Mouse (Mus musculus): ENCODE data around the gene Akap13. TPM values are rescaled to one million over a fixed set of nuclear protein-coding genes. Genes with fewer than 3 reads are reported as not detected.
"Not testable (repeated sequence)": the region's sequence is repeated elsewhere in the genome, so short reads cannot be mapped to it uniquely, and the experiment has no call there.

The Akap13 gene
- total RNA-seq, 4 experiments from 2014 or later = 21.0 to 24.6 (median 21.5) TPM

GRCm38 (mm10) chr7:75791092-75791837 is 335.9 kb downstream of the Akap13 start:
- DNase-seq (ENCODE audit: low spot score in 2 of 2) = not testable (repeated sequence)

- DNase-seq (ENCODE audit: low spot score in 2 of 2) = no peak
These were observed 337.8 kb downstream of the Akap13 start for GRCm38 (mm10) chr7:75793091-75793490.

GRCm38 (mm10) chr7:75793654-75794335 is 338.5 kb downstream of the Akap13 start:
- no peak for DNase-seq (ENCODE audit: low spot score in 2 of 2)

GRCm38 (mm10) chr7:75795106-75795505 is 339.8 kb downstream of the Akap13 start:
- DNase-seq (ENCODE audit: low spot score in 2 of 2) = no peak

DNA sequence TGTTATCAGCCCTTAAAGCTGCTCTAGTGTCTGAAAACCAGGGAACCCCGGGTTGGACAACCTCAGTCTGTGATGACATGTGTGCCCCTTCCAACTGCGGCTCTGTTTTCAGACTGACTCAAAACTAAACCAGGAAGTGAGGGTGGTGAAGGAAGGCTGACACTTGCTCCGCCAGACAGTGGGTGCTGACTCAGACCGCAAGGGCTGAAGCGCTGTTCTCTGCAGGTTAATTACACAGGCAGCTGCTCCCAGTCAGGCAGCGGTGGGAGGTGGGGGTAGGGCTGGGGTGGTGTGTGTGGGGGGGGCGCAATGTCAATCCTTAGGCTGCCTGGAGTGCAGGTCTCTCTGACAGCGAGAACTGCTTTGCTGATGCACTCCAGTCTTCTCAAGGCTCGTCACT is 341.1 kb downstream of the Akap13 start:
- no peak for DNase-seq (ENCODE audit: low spot score in 2 of 2)

DNA sequence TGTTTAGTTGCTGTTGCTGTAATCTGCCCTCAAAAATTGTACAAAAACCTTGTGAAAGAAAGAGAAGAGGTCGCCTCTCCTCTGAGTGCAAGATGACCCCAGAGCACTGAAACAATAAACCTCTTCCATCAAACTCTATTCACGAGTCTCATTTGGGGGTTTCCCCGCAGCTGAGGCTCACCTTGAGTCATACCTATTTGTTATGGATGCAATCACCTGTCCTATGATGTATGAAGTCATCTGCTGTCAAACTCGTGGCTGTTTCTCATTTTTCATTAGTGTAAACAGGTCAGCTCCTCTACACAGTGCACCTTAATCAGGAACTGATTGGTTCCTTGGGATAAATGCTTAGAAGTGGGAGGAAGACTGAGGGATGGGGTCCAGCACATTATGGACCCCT is 345.2 kb downstream of the Akap13 start:
- no peak for DNase-seq (ENCODE audit: low spot score in 2 of 2)

DNA sequence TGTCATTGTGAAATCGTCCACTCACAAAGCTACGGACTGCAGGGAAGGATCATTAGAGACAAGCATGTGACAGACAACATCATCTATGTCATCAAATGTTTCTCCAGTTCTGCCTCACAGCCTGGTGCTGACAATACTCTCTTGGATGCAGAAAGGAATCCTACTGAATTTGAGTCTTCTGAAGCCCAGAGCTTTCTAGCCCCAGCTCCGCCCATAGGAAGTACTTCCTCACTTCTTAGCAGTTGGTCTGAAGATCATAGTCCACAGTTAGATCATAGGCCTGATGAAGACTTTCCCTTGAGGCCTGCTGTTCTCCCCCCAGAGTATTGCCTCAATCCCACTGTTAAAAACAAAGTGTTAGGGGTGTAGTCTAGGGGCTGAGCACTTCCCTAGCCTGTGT is 345.7 kb downstream of the Akap13 start:
- no peak for DNase-seq (ENCODE audit: low spot score in 2 of 2)

DNA sequence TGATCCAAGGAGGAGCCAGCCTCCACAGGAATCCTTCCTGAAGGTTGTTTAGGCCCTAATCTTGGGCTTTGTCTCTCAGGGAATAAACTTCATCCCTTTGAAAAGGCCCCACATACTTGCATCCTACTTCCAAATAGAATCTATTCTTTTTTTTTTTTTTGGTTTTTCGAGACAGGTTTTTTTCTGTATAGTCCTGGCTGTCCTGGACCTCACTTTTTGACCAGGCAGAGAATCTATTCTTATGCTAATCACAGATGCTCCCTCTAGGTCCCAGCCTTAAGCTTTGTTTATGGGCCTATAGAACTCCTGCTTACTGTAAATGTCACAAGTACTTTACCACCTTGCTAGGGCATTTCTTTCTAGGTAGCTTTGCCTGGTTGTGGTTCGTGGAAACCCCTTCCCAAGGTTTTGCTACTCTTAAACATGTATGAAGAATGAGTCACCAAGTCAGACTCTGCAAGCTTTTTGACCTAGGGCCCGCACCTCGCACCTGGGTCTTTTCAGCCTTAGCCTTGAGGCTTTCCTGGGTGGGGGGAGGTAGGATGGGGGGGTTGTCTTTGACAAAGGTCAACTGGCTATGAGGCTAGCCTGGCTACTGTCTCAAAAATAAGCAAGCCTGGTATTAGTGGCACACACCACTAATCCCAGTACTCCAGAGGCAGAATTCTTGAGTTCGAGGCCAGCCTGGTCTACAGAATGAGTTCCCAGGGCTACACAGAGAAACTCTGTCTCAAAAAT is 346.5 kb downstream of the Akap13 start:
- DNase-seq (ENCODE audit: low spot score in 2 of 2) = no peak

- no peak for DNase-seq (ENCODE audit: low spot score in 2 of 2)
These were observed 347.6 kb downstream of the Akap13 start for GRCm38 (mm10) chr7:75802887-75803286.

Small RNAs within 50 kb of the gene (microRNA-seq; reads per million reads assigned to microRNA genes)
- 0 reads per million in 2 experiments for gene Gm23251

Other genes with a start within 250 kb of the Akap13 start
- 100 to 1,000 TPM; 309 to 345 (median 330) TPM for gene Sv2b, start 146.3 kb upstream of the Akap13 start, total RNA-seq (2022)